In the genomic region with DNA sequence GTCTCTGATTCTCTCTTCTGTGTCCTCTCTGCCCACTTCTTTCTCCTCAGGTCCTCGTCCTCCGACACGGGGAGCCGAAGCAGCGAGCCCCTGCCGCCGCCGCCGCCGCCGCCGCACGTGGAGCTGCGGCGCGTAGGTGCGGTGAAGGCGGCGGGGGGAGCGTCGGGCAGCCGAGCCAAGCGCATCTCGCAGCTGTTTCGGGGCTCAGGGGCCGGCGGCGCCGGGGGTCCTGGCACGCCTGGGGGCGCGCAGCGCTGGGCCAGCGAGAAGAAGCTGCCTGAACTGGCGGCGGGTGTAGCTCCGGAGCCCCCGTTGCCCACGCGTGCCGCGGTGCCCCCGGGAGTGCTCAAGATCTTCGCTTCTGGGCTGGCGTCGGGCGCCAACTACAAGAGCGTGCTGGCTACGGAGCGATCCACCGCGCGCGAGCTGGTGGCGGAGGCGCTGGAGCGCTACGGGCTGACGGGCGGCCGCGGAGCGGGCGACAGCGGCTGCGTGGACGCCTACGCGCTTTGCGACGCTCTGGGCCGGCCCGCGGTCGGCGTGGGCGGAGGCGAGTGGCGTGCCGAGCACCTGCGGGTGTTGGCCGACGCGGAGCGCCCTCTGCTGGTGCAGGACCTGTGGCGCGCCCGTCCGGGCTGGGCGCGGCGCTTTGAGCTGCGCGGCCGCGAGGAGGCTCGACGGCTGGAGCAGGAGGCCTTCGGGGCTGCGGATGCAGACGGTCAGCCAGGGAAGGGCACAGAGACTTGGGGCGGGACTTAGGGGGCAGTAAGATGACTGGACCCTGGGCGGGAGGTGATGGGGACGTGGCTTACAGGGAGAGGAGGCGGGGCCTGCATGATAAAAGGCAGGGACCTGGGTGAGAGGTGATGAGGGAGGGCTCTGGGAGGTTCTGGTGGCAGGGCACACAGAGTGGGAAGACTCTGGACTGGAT, we compare ENCODE assay signal across 1 mouse cellular context.
TF ChIP-seq lines count a peak whose summit lies in the region.

No protein-coding gene starts in this region.

TF ChIP-seq in MEL, 35 proteins besides CTCF, POLR2A, EP300 and RAD21 (continued from another document):
- TF ChIP-seq ZNF384 (IDR thresholded peaks at IDR 0.05; ENCODE audit: low read depth, low read length) (no peak), ZMIZ1 (IDR thresholded peaks at IDR 0.05; ENCODE audit: low read depth, low read length) (no peak), POLR2AphosphoS5 (IDR thresholded peaks at IDR 0.05; ENCODE audit: borderline replicate concordance, low read depth, low read length) (no peak), MAX (IDR thresholded peaks at IDR 0.05; ENCODE audit: low read length) (peak; percentile 85), BHLHE40 (IDR thresholded peaks at IDR 0.05; ENCODE audit: borderline replicate concordance, low read depth, low read length) (peak; percentile 80), CHD2 (IDR thresholded peaks at IDR 0.05; ENCODE audit: low read length) (no peak), E2F4 (IDR thresholded peaks at IDR 0.05; ENCODE audit: borderline replicate concordance, low read depth, low read length) (no peak), ELF1 (IDR thresholded peaks at IDR 0.05; ENCODE audit: low read depth, low read length) (0 out of 2 replicates have a peak, but pooled peaks have one; percentile 27), TBP (IDR thresholded peaks at IDR 0.05; ENCODE audit: low read depth, low read length) (no peak), POLR2AphosphoS2 (IDR thresholded peaks at IDR 0.05; ENCODE audit: low read length) (no peak; the same call in 1 of the 2 replicates), SMC3 (IDR thresholded peaks at IDR 0.05; ENCODE audit: low read depth, low read length) (peak; percentile 76), ZC3H11A (IDR thresholded peaks at IDR 0.05; ENCODE audit: low read depth, low read length) (peak; percentile 47; the same call in 1 of the 2 replicates), KAT2A (conservative IDR thresholded peaks at IDR 0.05; ENCODE audit: low read depth, low read length) (no peak), MXI1 (IDR thresholded peaks at IDR 0.05; ENCODE audit: low read depth, low read length) (peak; percentile 72), SIN3A (IDR thresholded peaks at IDR 0.05; ENCODE audit: low read length) (peak; percentile 71), MYC (IDR thresholded peaks at IDR 0.05; ENCODE audit: low read depth, low read length) (0 out of 2 replicates have a peak, but pooled peaks have one; percentile 39), TCF12 (IDR thresholded peaks at IDR 0.05; ENCODE audit: low read depth, low read length) (peak; percentile 46; the same call in 1 of the 2 replicates), UBTF (IDR thresholded peaks at IDR 0.05; ENCODE audit: borderline replicate concordance, insufficient read depth, low read depth, low read length) (0 out of 2 replicates have a peak, but pooled peaks have one; percentile 67), NRF1 (IDR thresholded peaks at IDR 0.05; ENCODE audit: insufficient read depth, low read depth, low read length, poor library complexity, severe bottlenecking) (peak; percentile 46; the same call in 1 of the 2 replicates)
TF ChIP-seq in MEL: peak in this region for 15.
